Comparison of ENCODE assay signal across 17 mouse cellular contexts in genomic region chr5:149134751-149135454, GRCm38 (mm10). TPM values are rescaled to one million over a fixed set of nuclear protein-coding genes. Genes with fewer than 3 reads are reported as not detected.
A peak's percentile ranks its signal among the peaks of the same experiment; 100 is the strongest.
DNase-seq lines count a peak whose midpoint lies in the region; ATAC-seq lines count a peak whose summit lies in the region.
"Had no signal": no experiment of that assay in that cellular context is flagged by ENCODE, and none has a peak within 500 bp of the region (broad histone marks: within the 10 kb centered on the region; RNA-seq: fewer than 3 reads in every experiment).

No protein-coding gene starts in this region.

- ATAC-seq in hindbrain, embryonic 16.5 days = no peak
- no peak for ATAC-seq in kidney, embryonic 14.5 days (ENCODE audit: low FRiP score, low TSS enrichment)
- ATAC-seq: inflammation-experienced regulatory T-cells, adult 6 months had no signal

- peaks cover 17% of the 10 kb centered on the region; the same call in 1 of the 2 replicates for H3K4me1 ChIP-seq in heart, embryonic 10.5 days
- no peaks in the 10 kb centered on the region for H3K4me1 ChIP-seq in hindbrain, embryonic 16.5 days (ENCODE audit: control insufficient read depth, insufficient read depth, low read depth, low read length)
- no peaks in the 10 kb centered on the region for H3K4me1 ChIP-seq in kidney, embryonic 14.5 days (ENCODE audit: control insufficient read depth, insufficient read depth, low read length)
- H3K4me1 ChIP-seq: forebrain, embryonic 10.5 days had no signal

- H3K27ac ChIP-seq in heart, embryonic 10.5 days = peak overlapping the region; percentile 30; the same call in 1 of the 2 replicates
- no peak overlapping the region for H3K27ac ChIP-seq in hindbrain, embryonic 16.5 days (ENCODE audit: low read depth, low read length)
- H3K27ac ChIP-seq in kidney, embryonic 14.5 days (ENCODE audit: low read depth, low read length) = no peak overlapping the region
- H3K27ac ChIP-seq: embryonic facial prominence, embryonic 10.5 days; forebrain, embryonic 10.5 days; kidney, embryonic 15.5 days; layer of hippocampus, adult 2 months; neural tube, embryonic 15.5 days had no signal

- no peaks in the 10 kb centered on the region for H3K27me3 ChIP-seq in heart, embryonic 10.5 days (ENCODE audit: insufficient read depth, poor library complexity, severe bottlenecking)
- H3K27me3 ChIP-seq in hindbrain, embryonic 16.5 days (replicated peaks; ENCODE audit: control insufficient read depth, insufficient read depth, low read length) = no peaks in the 10 kb centered on the region
- no peaks in the 10 kb centered on the region for H3K27me3 ChIP-seq in kidney, embryonic 14.5 days (ENCODE audit: control insufficient read depth, insufficient read depth, low read length)
- H3K27me3 ChIP-seq: kidney, embryonic 15.5 days; neural tube, embryonic 15.5 days had no signal

- no peak overlapping the region for H3K9ac ChIP-seq in hindbrain, embryonic 16.5 days (ENCODE audit: low read depth, low read length)
- no peak overlapping the region for H3K9ac ChIP-seq in kidney, embryonic 14.5 days (ENCODE audit: low read depth, low read length)
- H3K9ac ChIP-seq: kidney, embryonic 15.5 days; neural tube, embryonic 15.5 days had no signal

- DNase-seq in heart, embryonic 10.5 days (ENCODE audit: low spot score) = no peak
- no peak for DNase-seq in heart, adult 8-10 months (ENCODE audit: low spot score)
- peak; percentile 28 for DNase-seq in NIH3T3 (ENCODE audit: low read depth)
- DNase-seq in liver = peak; percentile 33
- DNase-seq in thymus, adult 18-20 months = peak; percentile 61 to 70
- DNase-seq in adrenal gland, adult 2 months = no peak
- DNase-seq: cerebellum, postnatal 14 days; lung, adult 2 months; right cerebral cortex, adult 18-20 months had no signal

- 57% methylated on average over 10 of the region's 10 CpGs for WGBS in heart, embryonic 10.5 days
- 70% methylated on average over 10 of the region's 10 CpGs for WGBS in hindbrain, embryonic 16.5 days
- 80% methylated on average over 10 of the region's 10 CpGs for WGBS in kidney, embryonic 14.5 days

- H3K4me3 ChIP-seq in heart, embryonic 10.5 days = no peak overlapping the region
- H3K4me3 ChIP-seq in hindbrain, embryonic 16.5 days (ENCODE audit: low read length) = no peak overlapping the region
- H3K4me3 ChIP-seq in kidney, embryonic 14.5 days (ENCODE audit: low read length) = no peak overlapping the region
- H3K4me3 ChIP-seq: embryonic facial prominence, embryonic 10.5 days; forebrain, embryonic 10.5 days; kidney, embryonic 15.5 days; layer of hippocampus, adult 2 months; neural tube, embryonic 15.5 days had no signal

- no peaks in the 10 kb centered on the region for H3K36me3 ChIP-seq in heart, embryonic 10.5 days
- no peaks in the 10 kb centered on the region for H3K36me3 ChIP-seq in hindbrain, embryonic 16.5 days (ENCODE audit: control insufficient read depth, insufficient read depth, low read length)
- H3K36me3 ChIP-seq in kidney, embryonic 14.5 days (ENCODE audit: control insufficient read depth, insufficient read depth, low read length) = no peaks in the 10 kb centered on the region
- H3K36me3 ChIP-seq: embryonic facial prominence, embryonic 10.5 days; forebrain, embryonic 10.5 days; kidney, embryonic 15.5 days; neural tube, embryonic 15.5 days had no signal

- H3K9me3 ChIP-seq in heart, embryonic 10.5 days = no peaks in the 10 kb centered on the region
- no peaks in the 10 kb centered on the region for H3K9me3 ChIP-seq in hindbrain, embryonic 16.5 days (ENCODE audit: control insufficient read depth, low read length)
- H3K9me3 ChIP-seq in kidney, embryonic 14.5 days (ENCODE audit: control insufficient read depth, low read length) = no peaks in the 10 kb centered on the region
- H3K9me3 ChIP-seq: embryonic facial prominence, embryonic 10.5 days; forebrain, embryonic 10.5 days; kidney, embryonic 15.5 days; neural tube, embryonic 15.5 days had no signal

- no peak overlapping the region for H3K4me2 ChIP-seq in hindbrain, embryonic 16.5 days (ENCODE audit: low read length)
- H3K4me2 ChIP-seq in kidney, embryonic 14.5 days (replicated peaks; ENCODE audit: low read depth, low read length) = no peak overlapping the region
- H3K4me2 ChIP-seq: kidney, embryonic 15.5 days; neural tube, embryonic 15.5 days had no signal

RNA-seq across cellular contexts. Expression of gene Uspl1, which starts 49.2 kb away (rescaled TPM):
- 45.9 and 53.7 TPM in 2 replicates for polyA plus RNA-seq in heart, embryonic 10.5 days (2016; fragmentation: Nextera tagmentation; extraction: Ambion mirVana)
- total RNA-seq in heart, adult 8-10 months (2022) = 10 to 100 TPM; 18.6 to 24.4 (median 21.0) TPM
- 48.4 and 52.0 TPM in 2 replicates for polyA plus RNA-seq in hindbrain, embryonic 16.5 days (2015; fragmentation: Nextera tagmentation; extraction: Ambion mirVana)
- 44.2 and 53.9 TPM in 2 replicates for polyA plus RNA-seq in kidney, embryonic 14.5 days (2014; fragmentation: Nextera tagmentation; extraction: Ambion mirVana)
- 10 to 100 TPM; 28.5 to 40.7 TPM for total RNA-seq in adrenal gland, adult 2 months (2021)
- 3.2 and 4.2 TPM in 2 replicates for polyA plus RNA-seq in adrenal gland, adult 2 months (2012; rRNA removed)

RNA-seq across cellular contexts. Expression of gene Hmgb1, which starts 49.4 kb away (rescaled TPM):
- polyA plus RNA-seq in heart, embryonic 10.5 days (2016; fragmentation: Nextera tagmentation; extraction: Ambion mirVana) = 757 and 1,068 TPM in 2 replicates
- total RNA-seq in heart, adult 8-10 months (2022) = 10 to 100 TPM; 77.8 to 97.3 (median 89.0) TPM
- 634 and 655 TPM in 2 replicates for polyA plus RNA-seq in hindbrain, embryonic 16.5 days (2015; fragmentation: Nextera tagmentation; extraction: Ambion mirVana)
- 1,862 and 2,225 TPM in 2 replicates for polyA plus RNA-seq in kidney, embryonic 14.5 days (2014; fragmentation: Nextera tagmentation; extraction: Ambion mirVana)
- total RNA-seq in adrenal gland, adult 2 months (2021) = 100 to 1,000 TPM; 128 to 135 TPM
- 5.1 and 7.5 TPM in 2 replicates for polyA plus RNA-seq in adrenal gland, adult 2 months (2012; rRNA removed)

Comparison
In these comparisons a context has a peak if more than half of its experiments do, and no peak if none do; other contexts are left out.
1. DNase-seq: peak in NIH3T3 (single experiment), liver (single experiment) and thymus, adult 18-20 months (2 of 2); none in heart, embryonic 10.5 days (single experiment), heart, adult 8-10 months (single experiment) and adrenal gland, adult 2 months (single experiment).
2. RNA of gene Hmgb1, which starts 49.4 kb away (polyA plus RNA-seq): 1,862 to 2,225 TPM in kidney, embryonic 14.5 days, 757 to 1,068 TPM in heart, embryonic 10.5 days and 634 to 655 TPM in hindbrain, embryonic 16.5 days; 5.1 to 7.5 TPM in adrenal gland, adult 2 months; every median in the first group is over 10 times any median in the second.